Mouse (Mus musculus) stomach, embryonic 14.5 days (tissue): ENCODE measurements around the gene Clmn. TPM values are rescaled to one million over a fixed set of nuclear protein-coding genes. Genes with fewer than 3 reads are reported as not detected.

Source experiments
- ATAC-seq: fragments of 200-750 bp; cut with Nextera tagmentation; 2 replicates; pipeline ENCODE4 v1.8.0; 2017; ENCODE audit warnings: low read depth, moderate TSS enrichment; ENCODE audit not compliant: insufficient number of reproducible peaks, insufficient read depth, low FRiP score
- H3K27ac ChIP-seq: fragments of 300-500 bp; sonication (generic); 2 replicates; pipeline ENCODE4 v1.5.1; 2014; ENCODE audit warnings: mild to moderate bottlenecking, low read length, moderate library complexity, mixed read lengths
- H3K27me3 ChIP-seq: fragments of 300-500 bp; sonication (generic); 2 replicates; pipeline ENCODE4 v1.6.1; 2014; ENCODE audit warnings: low read length, control low read depth, mixed read lengths; ENCODE audit not compliant: control insufficient read depth, insufficient read depth
- H3K36me3 ChIP-seq: fragments of 300-500 bp; sonication (generic); 2 replicates; pipeline ENCODE4 v1.6.1; 2014; ENCODE audit warnings: mild to moderate bottlenecking, control low read depth, low read length, moderate library complexity, mixed read lengths; ENCODE audit not compliant: control insufficient read depth, insufficient read depth
- H3K4me1 ChIP-seq: fragments of 300-500 bp; sonication (generic); 2 replicates; pipeline ENCODE4 v1.6.1; 2014; ENCODE audit warnings: low read length, control low read depth, mixed read lengths; ENCODE audit not compliant: control insufficient read depth, insufficient read depth
- H3K4me2 ChIP-seq: fragments of 300-500 bp; sonication (generic); replicated peaks from 2 replicates; pipeline ENCODE4 v1.6.1; 2014; ENCODE audit warnings: low read depth, low read length, control low read depth
- H3K4me3 ChIP-seq: fragments of 300-500 bp; sonication (generic); 2 replicates; pipeline ENCODE4 v1.5.1; 2014; ENCODE audit warnings: low read depth, low read length, control low read depth
- H3K9ac ChIP-seq: fragments of 300-500 bp; sonication (generic); replicated peaks from 2 replicates; pipeline ENCODE4 v1.6.1; 2014; ENCODE audit warnings: low read depth, mild to moderate bottlenecking, control low read depth, low read length, moderate library complexity, mixed read lengths
- H3K9me3 ChIP-seq: fragments of 300-500 bp; sonication (generic); 2 replicates; pipeline ENCODE4 v1.6.1; 2016; ENCODE audit warnings: low read depth, low read length, control low read depth; ENCODE audit not compliant: control insufficient read depth
- WGBS: fragments of 180-500 bp; shearing (Covaris S2); extraction: QIAGEN DNeasy Blood & Tissue Kit; methylation state at CpG from one replicate; pipeline ENCODE4 v1.1.7; 2014; 5-methylcytosine and 5-hydroxymethylcytosine counted together
- polyA plus RNA-seq: library from polyadenylated mRNA; unstranded; fragments of >200 nt; fragmentation: Nextera tagmentation; extraction: Ambion mirVana; gene quantifications from 2 replicates; pipeline ENCODE4 v1.2.1, GENCODE M21; 2014

Gene Clmn
- 3.1 TPM in 2 replicates for polyA plus RNA-seq

GRCm38 (mm10) chr12:104864439-104865165 is at the start of gene Clmn:
TSS of gene Clmn (minus strand) at chr12:104865076.
- Histone ChIP-seq H3K27ac (peak within 1 kb of the TSS; percentile 35; the same call in 1 of the 2 replicates), H3K4me1 (0 out of 2 replicates have a peak, but pooled peaks cover 2% of the 10 kb centered on the region), H3K9ac (peak within 1 kb of the TSS; percentile 83), H3K4me3 (peak within 1 kb of the TSS; percentile 78), H3K27me3 (no peaks in the 10 kb centered on the region), H3K9me3 (no peaks in the 10 kb centered on the region), H3K36me3 (no peaks in the 10 kb centered on the region), H3K4me2 (peak within 1 kb of the TSS; percentile 80)
- WGBS: under 1% methylated on average over 44 of the region's 80 CpGs
- peak; percentile 38; the same call in 1 of the 2 replicates for ATAC-seq

- Histone ChIP-seq H3K27me3 (no peaks in the 10 kb centered on the region), H3K36me3 (no peaks in the 10 kb centered on the region), H3K4me3 (no peak overlapping the region), H3K4me1 (no peaks in the 10 kb centered on the region), H3K4me2 (no peak overlapping the region), H3K9me3 (no peaks in the 10 kb centered on the region), H3K27ac (no peak overlapping the region), H3K9ac (no peak overlapping the region)
- ATAC-seq: no peak
- WGBS: 70% methylated on average over 3 of the region's 3 CpGs
Measured at GRCm38 (mm10) chr12:104912990-104913389, 48.1 kb upstream of the Clmn start.

GRCm38 (mm10) chr12:104912281-104912933 is 47.5 kb upstream of the Clmn start:
- H3K27me3 ChIP-seq: no peaks in the 10 kb centered on the region
- no peaks in the 10 kb centered on the region for H3K4me1 ChIP-seq
- H3K4me2 ChIP-seq: no peak overlapping the region
- H3K27ac ChIP-seq: no peak overlapping the region
- no peaks in the 10 kb centered on the region for H3K36me3 ChIP-seq
- ATAC-seq: no peak
- WGBS: 46% methylated on average over 10 of the region's 10 CpGs
- no peak overlapping the region for H3K9ac ChIP-seq
- no peaks in the 10 kb centered on the region for H3K9me3 ChIP-seq
- H3K4me3 ChIP-seq: no peak overlapping the region

- H3K36me3 ChIP-seq: no peaks in the 10 kb centered on the region
- H3K9me3 ChIP-seq: no peaks in the 10 kb centered on the region
- ATAC-seq: no peak
- H3K27me3 ChIP-seq: no peaks in the 10 kb centered on the region
- H3K4me1 ChIP-seq: no peaks in the 10 kb centered on the region
- no peak overlapping the region for H3K9ac ChIP-seq
- no peak overlapping the region for H3K27ac ChIP-seq
- WGBS: 87% methylated on average over 4 of the region's 4 CpGs
- H3K4me3 ChIP-seq: no peak overlapping the region
- H3K4me2 ChIP-seq: no peak overlapping the region
Measured at GRCm38 (mm10) chr12:104909750-104910149, 44.9 kb upstream of the Clmn start.

GRCm38 (mm10) chr12:104908986-104909385 is 44.1 kb upstream of the Clmn start:
- no peak overlapping the region for H3K9ac ChIP-seq
- H3K4me2 ChIP-seq: no peak overlapping the region
- no peaks in the 10 kb centered on the region for H3K4me1 ChIP-seq
- WGBS: 65% methylated on average over 5 of the region's 5 CpGs
- ATAC-seq: no peak
- no peak overlapping the region for H3K27ac ChIP-seq
- H3K4me3 ChIP-seq: no peak overlapping the region
- no peaks in the 10 kb centered on the region for H3K9me3 ChIP-seq
- no peaks in the 10 kb centered on the region for H3K36me3 ChIP-seq
- no peaks in the 10 kb centered on the region for H3K27me3 ChIP-seq

- Histone ChIP-seq H3K9me3 (no peaks in the 10 kb centered on the region), H3K4me3 (no peak overlapping the region), H3K27me3 (no peaks in the 10 kb centered on the region), H3K4me1 (no peaks in the 10 kb centered on the region), H3K9ac (no peak overlapping the region), H3K27ac (no peak overlapping the region), H3K36me3 (no peaks in the 10 kb centered on the region), H3K4me2 (no peak overlapping the region)
- no peak for ATAC-seq
- WGBS: 22% methylated on average over 15 of the region's 15 CpGs
Measured at GRCm38 (mm10) chr12:104908024-104908781, 43.3 kb upstream of the Clmn start.

GRCm38 (mm10) chr12:104907133-104907532 is 42.3 kb upstream of the Clmn start:
- H3K36me3 ChIP-seq: no peaks in the 10 kb centered on the region
- H3K9ac ChIP-seq: no peak overlapping the region
- no peak overlapping the region for H3K4me3 ChIP-seq
- H3K27ac ChIP-seq: no peak overlapping the region
- WGBS: 93% methylated on average over 2 of the region's 2 CpGs
- ATAC-seq: no peak
- H3K4me1 ChIP-seq: no peaks in the 10 kb centered on the region
- no peak overlapping the region for H3K4me2 ChIP-seq
- H3K27me3 ChIP-seq: no peaks in the 10 kb centered on the region
- no peaks in the 10 kb centered on the region for H3K9me3 ChIP-seq

GRCm38 (mm10) chr12:104904138-104904537 is 39.3 kb upstream of the Clmn start:
- Histone ChIP-seq H3K4me2 (no peak overlapping the region), H3K9ac (no peak overlapping the region), H3K9me3 (no peaks in the 10 kb centered on the region), H3K4me3 (no peak overlapping the region), H3K27ac (no peak overlapping the region), H3K36me3 (no peaks in the 10 kb centered on the region), H3K4me1 (no peaks in the 10 kb centered on the region), H3K27me3 (no peaks in the 10 kb centered on the region)
- WGBS: 9% methylated on average over 5 of the region's 5 CpGs
- ATAC-seq: peak; percentile 70; the same call in 1 of the 2 replicates
